In genomic region chr4:140153101-140153500, GRCm38 (mm10) we compare ENCODE assay signal across 8 mouse cellular contexts.
DNase-seq lines count a peak whose midpoint lies in the region; ATAC-seq and TF ChIP-seq lines count a peak whose summit lies in the region.
"Had no signal": no experiment of that assay in that cellular context is flagged by ENCODE, and none has a peak within 500 bp of the region (broad histone marks: within the 10 kb centered on the region; RNA-seq: fewer than 3 reads in every experiment).

No protein-coding gene starts in this region.

- H3K27ac ChIP-seq in left cerebral cortex, adult 2 months: no peak overlapping the region; the same call in 1 of the 2 replicates
- no peak overlapping the region for H3K27ac ChIP-seq in bone marrow, adult 2 months (ENCODE audit: control insufficient read depth, insufficient read depth, low read depth, low read length, poor library complexity)
- H3K27ac ChIP-seq in embryonic facial prominence, embryonic 14.5 days (replicated peaks; ENCODE audit: low read depth, low read length): no peak overlapping the region
- H3K27ac ChIP-seq: lung, embryonic 15.5 days had no signal

- ATAC-seq in embryonic facial prominence, embryonic 14.5 days (ENCODE audit: low read depth): no peak

- intact Hi-C loops in left cerebral cortex, adult 2 months (cut with DNase I): no loop called here
- intact Hi-C loops in left cerebral cortex, postnatal 14 days (cut with DNase I): loop anchor here (5.0 kb wide), 1 partner anchor 94 kb away; the partner anchor contains the start of gene Igsf21

- H3K4me3 ChIP-seq in left cerebral cortex, adult 2 months: no peak overlapping the region
- no peak overlapping the region for H3K4me3 ChIP-seq in bone marrow, adult 2 months (replicated peaks; ENCODE audit: control insufficient read depth, low read depth, low read length)
- H3K4me3 ChIP-seq in embryonic facial prominence, embryonic 14.5 days (ENCODE audit: low read depth, low read length): no peak overlapping the region
- H3K4me3 ChIP-seq: lung, embryonic 15.5 days had no signal

- no peak for TF ChIP-seq POLR2A in bone marrow, adult 2 months (IDR thresholded peaks at IDR 0.05; ENCODE audit: borderline replicate concordance, control insufficient read depth, low read depth, low read length)

- no peaks in the 10 kb centered on the region for H3K4me1 ChIP-seq in bone marrow, adult 2 months (ENCODE audit: control insufficient read depth, insufficient read depth, low read length)
- no peaks in the 10 kb centered on the region for H3K4me1 ChIP-seq in embryonic facial prominence, embryonic 14.5 days (ENCODE audit: control insufficient read depth, insufficient read depth, low read length)
- H3K4me1 ChIP-seq: lung, embryonic 15.5 days had no signal

- H3K4me2 ChIP-seq in embryonic facial prominence, embryonic 14.5 days (ENCODE audit: low read depth, low read length): no peak overlapping the region
- H3K4me2 ChIP-seq: lung, embryonic 15.5 days had no signal

- H3K27me3 ChIP-seq in embryonic facial prominence, embryonic 14.5 days (replicated peaks; ENCODE audit: control insufficient read depth, insufficient read depth, low read length): no peaks in the 10 kb centered on the region
- H3K27me3 ChIP-seq: lung, embryonic 15.5 days had no signal

- H3K36me3 ChIP-seq in embryonic facial prominence, embryonic 14.5 days (ENCODE audit: control insufficient read depth, insufficient read depth, low read length): no peaks in the 10 kb centered on the region
- H3K36me3 ChIP-seq: lung, embryonic 15.5 days had no signal

- TF ChIP-seq CTCF in left cerebral cortex, adult 2 months (IDR thresholded peaks at IDR 0.05): peak; percentile 95
- peak; percentile 52 for TF ChIP-seq CTCF in bone marrow, adult 2 months (IDR thresholded peaks at IDR 0.05; ENCODE audit: control insufficient read depth, insufficient read depth, low read length)

- no peaks in the 10 kb centered on the region for H3K9me3 ChIP-seq in embryonic facial prominence, embryonic 14.5 days (ENCODE audit: control insufficient read depth, low read length)
- H3K9me3 ChIP-seq: lung, embryonic 15.5 days had no signal

- no peak overlapping the region for H3K9ac ChIP-seq in embryonic facial prominence, embryonic 14.5 days (ENCODE audit: low read depth, low read length)
- H3K9ac ChIP-seq: lung, embryonic 15.5 days had no signal

- 18% methylated on average over 7 of the region's 7 CpGs for WGBS in bone marrow, adult 2 months
- 24% methylated on average over 7 of the region's 7 CpGs for WGBS in embryonic facial prominence, embryonic 14.5 days

- DNase-seq in left cerebral cortex, adult 2 months (ENCODE audit: extremely low spot score in 1 of 2, low spot score in 2 of 2): peak in 1 of 2 experiments; percentile 54
- no peak for DNase-seq in left cerebral cortex, adult 11 months (ENCODE audit: low spot score)
- DNase-seq in NIH3T3 (ENCODE audit: low read depth): peak; percentile 31
- peak; percentile 32 for DNase-seq in embryonic facial prominence, embryonic 14.5 days (ENCODE audit: low spot score)
- DNase-seq in left cerebral cortex, postnatal 14 days (ENCODE audit: low spot score in 2 of 2): peak; percentile 44 to 70
- DNase-seq in right cerebral cortex, postnatal 4 days: peak; percentile 58
